Mouse (Mus musculus) embryo, embryonic 11 days (tissue): Measurements from ENCODE around the gene Nod2.

Source experiments
- DNase-seq: peaks from one replicate; pipeline ENCODE4 v3.0.0-alpha.2; 2015

The Nod2 gene

DNA sequence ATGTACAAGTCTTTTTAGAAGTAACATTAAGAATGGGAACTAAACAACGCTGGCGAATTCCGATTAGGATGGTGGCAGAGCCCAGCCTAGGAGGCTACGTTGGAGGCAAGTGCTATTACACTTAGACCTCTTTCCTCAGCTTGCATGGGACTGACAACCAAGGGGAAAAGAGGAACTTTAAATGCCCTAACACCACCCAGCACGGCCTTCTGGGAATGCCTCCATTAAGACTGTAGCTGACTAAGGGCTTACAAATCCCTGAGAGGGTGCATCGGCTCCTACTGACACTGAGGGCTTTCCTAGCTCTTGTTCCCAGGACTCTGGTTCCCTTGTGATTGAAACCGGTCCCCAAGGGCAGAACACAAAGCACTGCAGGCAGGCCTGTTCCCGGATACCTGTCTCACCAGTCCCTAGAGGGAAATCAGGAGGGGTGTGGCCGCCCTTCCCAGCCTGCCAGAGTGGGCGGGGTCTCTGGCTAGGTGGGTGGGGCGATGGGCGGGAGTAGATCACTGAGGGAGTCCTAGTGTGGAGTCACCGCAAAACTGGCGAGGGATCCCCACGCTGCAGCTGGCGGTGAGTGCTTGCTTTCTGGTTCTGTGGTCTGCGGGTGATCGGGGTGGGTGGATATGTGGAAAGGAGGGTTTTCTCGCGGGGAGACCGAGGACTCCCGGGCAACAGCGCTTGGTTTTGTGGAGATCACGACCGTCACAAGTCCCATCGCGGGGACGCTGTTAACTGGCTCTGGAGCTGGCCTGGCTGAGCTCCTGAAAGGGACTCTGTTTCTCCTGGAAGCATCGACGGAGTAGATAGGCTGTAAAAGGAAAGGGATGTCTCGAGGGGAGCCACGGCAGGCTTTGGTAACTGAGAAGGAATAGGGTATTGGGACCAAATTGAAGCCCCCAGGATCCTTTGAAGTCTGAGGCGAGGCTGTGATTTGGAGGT is at the start of gene Nod2:
Nod2 (plus strand) TSS at position 479 of the 942 bp plus-strand sequence.
- peak; percentile 79 for DNase-seq

GRCm38 (mm10) chr8:88598578-88598977 is 48.5 kb upstream of the Nod2 start:
- no peak for DNase-seq

GRCm38 (mm10) chr8:88599491-88599890 is 47.6 kb upstream of the Nod2 start:
- DNase-seq: no peak

GRCm38 (mm10) chr8:88603446-88603989 is 43.6 kb upstream of the Nod2 start:
- peak; percentile 36 for DNase-seq

DNA sequence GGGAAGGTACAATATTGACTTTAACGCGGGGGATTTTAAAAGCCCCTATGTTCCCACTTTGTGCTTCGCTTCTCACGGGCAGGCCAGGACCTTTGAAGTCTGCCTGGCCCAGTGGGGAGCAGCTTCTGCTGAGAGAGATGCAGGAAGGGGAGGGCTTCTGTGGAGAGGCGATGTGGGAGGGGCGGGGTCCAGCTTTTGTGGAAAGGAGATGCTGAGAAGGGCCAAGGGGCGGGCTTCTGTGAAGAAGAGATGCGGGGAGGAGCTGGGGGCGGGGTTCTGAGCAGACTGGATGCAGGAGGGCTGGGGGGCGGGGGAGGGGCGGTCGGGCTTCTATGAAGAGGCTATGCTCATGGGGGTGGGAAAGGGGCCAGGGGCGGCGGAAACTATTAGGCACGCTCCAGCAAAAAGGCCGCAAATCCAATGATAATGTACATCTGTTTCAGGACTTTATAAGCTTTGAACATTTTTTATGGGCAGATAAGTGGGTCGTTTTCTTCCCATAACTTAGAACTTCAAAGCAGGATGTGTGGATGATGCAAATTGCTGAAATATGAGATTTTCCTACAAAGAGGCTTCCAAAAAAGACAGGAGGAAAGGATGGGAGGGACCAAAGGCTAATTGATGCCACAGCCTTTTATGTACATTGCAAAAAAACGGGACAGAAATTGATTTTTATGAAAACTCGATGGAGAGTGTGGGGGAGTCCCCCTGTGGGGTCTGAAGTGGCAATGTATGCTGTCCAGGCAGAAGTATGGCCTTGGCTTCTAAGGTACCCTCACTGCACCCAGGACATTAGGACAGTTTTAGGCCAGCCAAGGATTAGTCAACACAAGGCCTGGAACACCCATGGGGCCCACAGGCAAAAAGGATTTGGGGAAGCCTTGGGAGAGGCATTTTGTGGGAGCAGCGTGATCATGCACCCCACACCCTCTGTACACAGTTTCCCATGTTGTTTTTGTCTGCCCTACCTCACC is 42.8 kb upstream of the Nod2 start:
- peak; percentile 97 for DNase-seq

DNA sequence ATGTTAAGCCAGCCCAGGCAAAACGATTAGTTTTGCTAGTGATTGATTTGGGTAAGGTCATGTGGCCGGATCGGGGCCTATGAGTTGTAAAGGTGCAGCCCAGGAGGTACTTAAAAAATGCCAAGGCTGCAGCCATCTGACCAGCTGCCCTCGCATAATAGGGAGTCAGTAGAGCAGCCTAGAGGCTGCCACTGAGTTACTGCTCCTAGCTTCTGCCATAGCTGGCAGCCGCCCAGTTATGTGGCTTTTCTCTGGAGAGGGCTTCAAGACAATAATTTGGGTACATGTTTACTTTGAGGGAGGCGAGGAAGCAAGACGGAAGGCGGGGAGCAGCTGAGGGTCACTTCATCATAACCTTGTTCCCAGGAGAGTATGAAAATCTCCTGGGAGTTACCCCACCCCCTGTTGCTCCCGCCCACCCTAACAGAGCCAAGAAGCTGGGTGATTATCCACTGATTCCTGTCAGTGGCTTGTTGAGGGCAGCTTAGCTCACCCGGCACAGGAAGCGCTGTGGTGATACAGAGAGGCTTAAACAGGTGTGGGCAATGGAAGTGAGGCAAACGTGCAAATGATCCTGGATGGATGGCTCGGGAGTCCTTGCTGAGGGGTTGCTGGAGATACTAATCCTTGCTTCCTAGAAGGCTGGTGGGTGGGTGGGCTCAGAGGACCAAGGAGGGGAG is 41.6 kb upstream of the Nod2 start:
- peak; percentile 36 for DNase-seq

DNA sequence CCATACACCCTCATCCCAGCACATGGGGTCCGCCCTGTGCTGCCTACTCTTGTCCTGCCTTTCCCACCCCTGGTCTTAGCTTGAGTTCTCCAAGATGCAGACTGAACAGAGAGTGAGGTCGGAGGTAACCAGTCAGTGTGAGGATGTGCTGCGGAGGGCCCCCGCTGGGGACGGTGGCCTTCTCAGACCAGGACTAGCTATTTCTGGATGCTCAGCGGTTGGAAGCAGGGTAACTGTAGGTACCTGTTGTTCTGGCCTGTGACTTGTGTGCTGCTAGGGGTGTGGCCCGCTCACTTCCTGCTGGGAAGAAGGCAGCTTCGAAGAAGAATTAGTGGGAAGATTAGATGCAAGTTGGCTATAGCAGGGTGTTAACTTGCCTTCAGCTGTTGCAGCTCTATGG is 38.1 kb upstream of the Nod2 start:
- DNase-seq: no peak

- no peak for DNase-seq
Observed at GRCm38 (mm10) chr8:88610271-88610670, 36.8 kb upstream of the Nod2 start.

DNA sequence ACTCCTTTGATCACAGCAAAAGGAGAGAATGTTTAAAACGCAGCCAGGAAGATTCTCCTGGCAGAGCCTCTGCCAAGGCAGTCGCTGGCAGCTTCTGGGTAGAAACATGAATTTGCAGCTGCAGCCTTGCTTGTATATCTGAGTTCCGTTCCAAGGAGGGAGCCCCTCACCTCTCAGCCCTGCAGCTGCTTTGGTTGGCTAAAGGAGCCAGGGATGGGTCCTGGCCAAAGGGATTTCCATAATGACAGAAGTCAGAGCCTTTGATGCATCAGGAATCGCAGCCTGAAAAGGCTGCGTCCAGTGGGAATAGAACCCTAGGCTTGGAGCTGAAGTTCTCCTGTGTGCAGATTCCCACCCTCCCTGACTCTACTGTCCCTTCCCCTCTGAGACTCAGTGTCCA is 32.1 kb upstream of the Nod2 start:
- DNase-seq: no peak

DNA sequence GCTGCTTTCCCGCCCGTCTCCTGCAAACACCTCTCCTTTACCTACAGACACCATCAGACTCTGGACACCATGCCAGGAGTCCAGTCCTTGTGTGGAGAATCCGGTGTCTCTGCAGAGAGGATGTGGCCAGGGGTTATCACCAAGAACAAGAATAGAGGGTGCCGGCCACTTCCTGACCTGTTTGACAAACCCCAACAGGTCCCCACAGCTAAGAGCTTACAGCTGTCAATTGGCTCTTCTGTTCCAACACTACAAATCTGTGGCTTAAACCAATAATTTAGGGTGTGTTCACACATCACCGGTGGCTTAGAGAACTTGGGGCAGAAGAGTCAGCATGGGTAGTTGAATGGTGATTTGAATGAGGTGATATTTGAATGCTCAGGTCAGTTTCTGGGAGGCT is 28.5 kb upstream of the Nod2 start:
- DNase-seq: no peak

GRCm38 (mm10) chr8:88619513-88619912 is 27.6 kb upstream of the Nod2 start:
- DNase-seq: no peak

- DNase-seq: no peak
Observed at GRCm38 (mm10) chr8:88620931-88621330, 26.2 kb upstream of the Nod2 start.

DNA sequence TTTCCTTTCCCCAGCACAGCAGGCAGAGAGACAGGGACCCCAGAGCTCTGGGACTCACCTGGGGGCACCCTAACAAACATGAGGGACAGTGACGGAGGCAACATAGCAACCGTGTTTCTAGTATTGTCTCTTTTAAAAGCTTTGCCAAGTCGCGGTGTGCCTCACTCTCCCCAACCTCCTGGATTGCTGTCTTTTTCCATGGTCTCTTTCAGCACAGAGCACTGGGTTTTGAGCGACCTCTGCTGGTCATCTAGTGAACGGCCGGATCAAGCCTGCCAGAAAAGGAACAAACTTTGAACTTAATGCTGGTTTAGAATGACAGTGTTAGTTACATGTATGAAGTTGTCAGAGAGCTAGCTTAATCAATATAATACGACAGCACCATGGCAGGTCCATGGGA is 25.7 kb upstream of the Nod2 start:
- DNase-seq: peak; percentile 82

DNA sequence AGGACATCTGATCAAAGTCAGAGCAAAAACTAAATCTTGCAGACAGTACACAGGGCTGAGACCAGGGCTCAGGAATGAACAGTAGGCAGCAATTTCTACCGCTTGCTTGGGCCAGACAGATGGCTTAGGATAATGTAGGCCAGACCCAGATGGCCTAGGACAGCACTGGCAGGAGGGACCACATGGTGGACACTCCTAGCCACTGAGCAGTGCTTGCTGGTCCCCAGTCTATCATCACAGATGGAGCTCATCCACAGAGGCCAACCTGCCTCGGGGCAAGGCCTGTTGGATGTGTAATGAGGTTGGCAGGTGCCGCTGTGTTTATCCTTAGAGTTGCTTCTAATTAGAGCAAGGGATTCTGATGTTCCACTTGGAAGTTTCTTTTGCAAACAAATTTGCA is 23.8 kb upstream of the Nod2 start:
- no peak for DNase-seq

DNA sequence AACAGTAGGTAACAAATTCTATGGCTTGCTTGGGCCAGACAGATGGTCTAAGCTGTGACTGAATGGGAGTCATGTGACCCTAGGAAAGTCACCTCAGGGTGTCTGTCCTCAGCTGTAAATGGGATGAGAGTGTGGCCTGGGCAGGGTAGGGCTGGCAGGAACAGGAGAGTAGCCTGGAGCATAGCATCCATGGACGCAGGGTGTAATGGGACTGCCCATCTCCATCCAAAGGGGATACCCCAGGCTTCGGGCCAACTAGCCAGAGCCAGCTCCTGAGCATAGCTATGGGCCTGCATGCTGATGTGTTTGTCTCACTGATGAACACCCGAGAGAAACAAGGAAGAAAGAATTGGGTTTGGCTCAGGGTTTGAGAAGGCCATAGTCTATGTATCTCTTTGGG is 22.8 kb upstream of the Nod2 start:
- no peak for DNase-seq

- DNase-seq: no peak
Observed at GRCm38 (mm10) chr8:88626433-88626832, 20.7 kb upstream of the Nod2 start.

DNA sequence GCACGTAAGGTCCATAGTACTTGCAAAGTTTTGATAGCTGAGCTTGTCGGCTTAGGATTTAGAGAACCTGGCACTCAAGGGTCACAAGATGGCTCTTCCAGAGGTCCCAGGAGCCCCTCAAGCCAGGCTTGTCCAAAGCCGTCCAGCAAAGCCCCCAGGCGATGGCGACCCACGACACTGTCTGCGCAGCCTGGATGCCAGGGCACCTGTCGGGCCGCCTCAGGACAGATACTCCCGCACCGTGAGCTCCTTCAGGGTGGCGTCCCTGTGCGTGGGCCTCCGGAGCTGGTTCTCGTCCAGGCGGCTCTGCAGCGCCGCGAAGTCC is 20.2 kb upstream of the Nod2 start:
- DNase-seq: no peak

- DNase-seq: peak; percentile 96
Observed at GRCm38 (mm10) chr8:88627265-88627991, 19.7 kb upstream of the Nod2 start.

DNA sequence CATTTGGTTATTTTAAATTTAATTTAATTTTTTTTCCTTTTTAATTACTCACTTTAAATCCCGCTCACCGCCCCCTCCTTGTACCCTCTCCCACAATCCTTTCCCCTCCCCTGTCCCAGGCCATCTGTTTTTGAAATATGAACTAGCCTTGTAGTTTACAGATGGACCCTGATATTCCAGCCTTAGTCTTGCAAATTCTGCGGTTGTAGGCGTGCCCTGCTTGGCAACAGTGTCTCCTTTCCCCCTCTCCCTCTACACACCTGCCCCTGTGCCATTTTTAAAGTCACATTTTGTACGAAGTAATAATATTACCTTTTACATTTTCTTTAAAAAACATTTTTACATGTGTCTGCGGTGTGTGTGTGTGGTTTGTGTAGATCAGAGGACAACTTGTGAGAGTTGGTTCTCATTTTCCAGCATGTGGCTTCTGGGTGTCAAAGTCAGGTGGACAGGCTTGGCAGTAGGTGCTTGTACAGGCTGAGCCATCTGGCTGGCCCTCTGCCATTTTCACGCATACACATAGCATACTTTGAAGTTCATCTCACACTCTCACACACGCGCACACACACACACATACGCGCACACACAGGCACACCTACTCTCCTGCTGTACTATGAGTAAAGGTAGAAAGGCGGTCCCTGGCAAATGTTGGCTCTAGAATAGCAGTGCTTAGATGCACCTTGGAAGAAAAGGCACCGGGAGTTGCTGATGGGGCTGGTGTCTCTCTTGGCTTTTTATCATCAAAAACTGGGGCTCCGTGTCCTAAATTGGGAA is 18.9 kb upstream of the Nod2 start:
- peak; percentile 39 for DNase-seq

DNA sequence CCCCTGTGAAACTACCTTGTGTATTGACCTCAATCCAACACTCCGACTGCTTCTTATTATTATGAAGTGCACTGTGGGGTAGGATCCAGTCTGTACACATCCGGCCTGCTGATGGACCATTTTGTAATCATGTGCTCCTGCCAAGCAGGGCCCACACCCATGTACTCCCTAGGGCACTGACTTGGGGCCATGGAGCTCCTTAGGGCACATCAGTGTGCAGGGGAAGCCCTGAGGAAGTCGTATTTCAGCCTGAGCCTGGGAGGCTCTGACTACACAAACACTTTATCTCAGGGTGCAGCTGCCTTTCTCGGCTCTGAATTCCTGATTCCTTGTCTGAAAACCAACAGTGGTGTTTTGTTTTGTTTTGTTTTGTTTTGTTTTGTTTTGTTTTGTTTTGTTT is 16.9 kb upstream of the Nod2 start:
- no peak for DNase-seq

DNA sequence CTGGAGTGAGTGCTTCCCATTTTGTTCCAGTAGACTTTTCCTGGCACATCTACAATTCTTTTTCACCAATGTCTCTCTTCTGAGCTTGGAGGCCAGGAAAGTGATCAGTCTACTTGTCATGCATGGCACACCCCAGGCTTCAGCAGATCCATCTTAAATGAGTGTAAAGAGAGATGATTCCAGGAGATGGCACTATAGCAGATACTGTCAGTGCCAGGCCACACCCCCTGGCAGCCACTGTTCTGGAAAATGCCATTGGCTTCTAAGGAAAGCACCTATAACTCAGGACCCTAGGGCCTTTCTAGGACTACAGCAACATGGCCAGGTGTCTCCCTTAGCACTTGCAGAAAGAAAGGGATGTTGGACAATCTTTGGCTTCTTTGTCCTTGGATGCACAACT is 16.0 kb upstream of the Nod2 start:
- DNase-seq: no peak
